ENCODE assay signal across 21 mouse cellular contexts in the genomic region with DNA sequence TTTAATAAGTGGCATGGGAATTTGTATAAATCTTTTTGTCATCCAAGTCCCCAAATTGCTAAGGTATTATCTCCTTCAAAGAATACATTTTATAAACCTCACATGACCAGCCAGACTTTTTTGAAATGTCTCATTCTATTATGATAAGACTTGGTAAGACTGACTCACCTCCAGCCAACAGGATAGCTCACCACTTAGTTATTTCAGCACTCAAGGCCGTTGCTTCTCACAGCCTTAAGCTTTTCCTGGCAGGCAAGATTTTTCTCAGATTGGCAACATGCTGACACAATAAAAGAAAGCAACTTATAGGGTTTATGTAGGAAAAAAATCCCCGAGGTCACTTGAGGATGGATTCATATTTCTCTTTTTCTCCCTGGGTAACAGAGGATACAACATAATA.
DNase-seq lines count a peak whose midpoint lies in the region; TF ChIP-seq lines count a peak whose summit lies in the region.
"Had no signal": no experiment of that assay in that cellular context is flagged by ENCODE, and none has a peak within 500 bp of the region (broad histone marks: within the 10 kb centered on the region; RNA-seq: fewer than 3 reads in every experiment).

No protein-coding gene starts in this region.

- H3K4me1 ChIP-seq in embryonic fibroblast, embryonic 13.5 days (ENCODE audit: control insufficient read depth, insufficient read depth, low read length), result no peaks in the 10 kb centered on the region; the same call in 1 of the 2 replicates
- H3K4me1 ChIP-seq: embryonic facial prominence, embryonic 12.5 days; forebrain, embryonic 10.5 days; forebrain, embryonic 13.5 days; hindbrain, embryonic 12.5 days; hindbrain, embryonic 15.5 days had no signal

- no peak overlapping the region for H3K4me3 ChIP-seq in embryonic fibroblast, embryonic 13.5 days (ENCODE audit: insufficient read depth, low read length)
- H3K4me3 ChIP-seq: embryonic facial prominence, embryonic 12.5 days; forebrain, embryonic 10.5 days; forebrain, embryonic 13.5 days; gastrocnemius, adult 2 months; hindbrain, embryonic 12.5 days; hindbrain, embryonic 15.5 days had no signal

- no peak for TF ChIP-seq POLR2A in embryonic fibroblast, embryonic 13.5 days (IDR thresholded peaks at IDR 0.05; ENCODE audit: low read depth, low read length)

- peak; percentile 22 for DNase-seq in adrenal gland, adult 2 months
- no peak for DNase-seq in adrenal gland, postnatal 10 days
- peak; percentile 39 for DNase-seq in testis, postnatal 14 days (ENCODE audit: low spot score)
- DNase-seq in testis, postnatal 10 days (ENCODE audit: low spot score), result no peak
- DNase-seq in NIH3T3 (ENCODE audit: low read depth) (peak; percentile 3), liver (no peak), MN1 (ENCODE audit: low spot score) (no peak)
- DNase-seq: adrenal gland, adult 8-10 months; cerebellum, adult 11-12 months; cerebellum, adult 9-10 months; cerebellum, postnatal 14 days; gastrocnemius, adult 2 months; gastrocnemius, postnatal 14 days; heart, adult 11 months; kidney, adult 2 months had no signal

- H3K27ac ChIP-seq in embryonic fibroblast, embryonic 13.5 days (ENCODE audit: insufficient read depth, low read length), result peak overlapping the region; percentile 47; the same call in 1 of the 2 replicates
- H3K27ac ChIP-seq: embryonic facial prominence, embryonic 12.5 days; forebrain, embryonic 10.5 days; forebrain, embryonic 13.5 days; gastrocnemius, adult 2 months; hindbrain, embryonic 12.5 days; hindbrain, embryonic 15.5 days had no signal

- no peak for TF ChIP-seq CTCF in embryonic fibroblast, embryonic 13.5 days (IDR thresholded peaks at IDR 0.05; ENCODE audit: borderline replicate concordance, insufficient read depth, low read length)

Comparison
In these comparisons a context has a peak if more than half of its experiments do, and no peak if none do; other contexts are left out.
1. DNase-seq: peak in adrenal gland, adult 2 months (single experiment), testis, postnatal 14 days (single experiment) and NIH3T3 (single experiment); none in adrenal gland, postnatal 10 days (single experiment), testis, postnatal 10 days (single experiment), liver (single experiment) and MN1 (single experiment).